Comparison of ENCODE assay signal across 8 mouse cellular contexts in the genomic region with DNA sequence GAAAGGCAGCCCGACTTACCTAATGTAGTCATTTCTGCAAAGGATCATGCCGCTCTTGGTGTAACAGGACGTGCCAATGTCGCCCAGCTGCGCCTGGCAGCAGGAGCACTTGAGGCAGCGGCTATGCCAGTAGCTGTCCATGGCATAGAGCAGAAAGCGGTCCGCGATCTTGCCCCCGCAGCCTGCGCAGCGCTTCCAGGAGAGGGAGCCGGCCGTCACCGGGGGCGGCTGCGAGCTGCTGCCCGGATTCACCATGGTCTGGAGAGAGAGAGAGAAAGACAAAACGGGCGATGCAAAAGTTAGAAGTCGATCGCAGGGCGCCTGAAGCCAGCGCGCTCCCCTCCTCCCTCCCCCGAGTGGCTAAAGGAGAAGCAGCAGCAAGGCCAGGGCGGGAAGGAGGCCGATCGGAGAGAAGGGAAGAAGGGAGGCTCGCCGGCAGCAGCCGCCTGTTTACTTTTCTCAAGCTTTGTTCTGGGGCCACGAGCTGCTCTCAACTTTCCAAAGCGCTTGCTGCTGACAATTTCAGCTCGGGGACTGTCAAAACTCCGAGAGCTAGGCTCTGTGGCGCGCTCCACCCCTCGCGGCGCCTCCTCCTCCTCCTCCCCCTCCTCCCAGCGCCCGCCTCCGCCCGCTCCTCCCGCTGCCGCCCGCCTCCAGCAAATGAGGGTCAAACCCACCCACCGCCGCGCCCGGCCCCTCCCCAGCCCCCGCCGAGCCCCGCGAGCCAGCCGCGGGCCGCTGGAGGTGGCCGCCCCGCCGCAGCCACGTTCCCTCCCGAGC. TPM values are rescaled to one million over a fixed set of nuclear protein-coding genes. Genes with fewer than 3 reads are reported as not detected.
A peak's percentile ranks its signal among the peaks of the same experiment; 100 is the strongest.
DNase-seq lines count a peak whose midpoint lies in the region; ATAC-seq and TF ChIP-seq lines count a peak whose summit lies in the region.

No protein-coding gene starts in this region.

- H3K27me3 ChIP-seq in embryonic facial prominence, embryonic 13.5 days = no peaks in the 10 kb centered on the region
- no peaks in the 10 kb centered on the region for H3K27me3 ChIP-seq in heart, embryonic 14.5 days (ENCODE audit: control insufficient read depth, insufficient read depth, low read length)
- H3K27me3 ChIP-seq in lung, embryonic 14.5 days (ENCODE audit: insufficient read depth, low read length) = no peaks in the 10 kb centered on the region

- peaks cover 53% of the 10 kb centered on the region for H3K4me1 ChIP-seq in embryonic facial prominence, embryonic 13.5 days
- peaks cover 4 to 43% of the 10 kb centered on the region in 2 experiments; a peak in 3 of 4 replicates for H3K4me1 ChIP-seq in heart, embryonic 14.5 days (ENCODE audit: control insufficient read depth in 2 of 2, insufficient read depth in 2 of 2, low read length in 2 of 2)
- 0 out of 2 replicates have a peak, but pooled peaks cover 4% of the 10 kb centered on the region for H3K4me1 ChIP-seq in lung, embryonic 14.5 days (ENCODE audit: insufficient read depth)

- H3K36me3 ChIP-seq in embryonic facial prominence, embryonic 13.5 days = peaks cover 8% of the 10 kb centered on the region; the same call in 1 of the 2 replicates
- H3K36me3 ChIP-seq in heart, embryonic 14.5 days (ENCODE audit: control insufficient read depth, insufficient read depth, low read length) = peaks cover 18% of the 10 kb centered on the region
- peaks cover 18% of the 10 kb centered on the region; the same call in 1 of the 2 replicates for H3K36me3 ChIP-seq in lung, embryonic 14.5 days (ENCODE audit: insufficient read depth)

- peak overlapping the region; percentile 95 for H3K4me2 ChIP-seq in embryonic facial prominence, embryonic 13.5 days
- H3K4me2 ChIP-seq in heart, embryonic 14.5 days (ENCODE audit: low read length) = peak overlapping the region; percentile 95
- peak overlapping the region; percentile 96 for H3K4me2 ChIP-seq in lung, embryonic 14.5 days

- peak overlapping the region; percentile 80 for H3K4me3 ChIP-seq in embryonic facial prominence, embryonic 13.5 days
- peak overlapping the region; percentile 56 to 95 for H3K4me3 ChIP-seq in heart, embryonic 14.5 days (ENCODE audit: control insufficient read depth in 1 of 2, insufficient read depth in 1 of 2, low read depth in 1 of 2, low read length in 2 of 2)
- peak overlapping the region; percentile 68 for H3K4me3 ChIP-seq in lung, embryonic 14.5 days (ENCODE audit: low read depth, low read length)

- H3K9me3 ChIP-seq in embryonic facial prominence, embryonic 13.5 days = no peaks in the 10 kb centered on the region
- H3K9me3 ChIP-seq in heart, embryonic 14.5 days (ENCODE audit: control insufficient read depth, low read length) = no peaks in the 10 kb centered on the region
- no peaks in the 10 kb centered on the region for H3K9me3 ChIP-seq in lung, embryonic 14.5 days (ENCODE audit: low read depth, low read length)

- H3K27ac ChIP-seq in embryonic facial prominence, embryonic 13.5 days = peak overlapping the region; percentile 99
- H3K27ac ChIP-seq in heart, embryonic 14.5 days (replicated peaks in 1 of 2; ENCODE audit: control insufficient read depth in 1 of 2, insufficient read depth in 1 of 2, low read depth in 2 of 2, low read length in 2 of 2) = peak overlapping the region; percentile 81 to 98
- peak overlapping the region; percentile 99 for H3K27ac ChIP-seq in lung, embryonic 14.5 days (ENCODE audit: low read depth)

- peak overlapping the region; percentile 97 for H3K9ac ChIP-seq in embryonic facial prominence, embryonic 13.5 days
- H3K9ac ChIP-seq in heart, embryonic 14.5 days (ENCODE audit: low read length) = peak overlapping the region; percentile 98
- peak overlapping the region; percentile 96 for H3K9ac ChIP-seq in lung, embryonic 14.5 days

- TF ChIP-seq CTCF in lung, embryonic 14.5 days (IDR thresholded peaks at IDR 0.05; ENCODE audit: low read depth) = peak; percentile 33

- under 1% methylated on average over 56 of the region's 64 CpGs for WGBS in embryonic facial prominence, embryonic 13.5 days
- WGBS in heart, embryonic 14.5 days = under 1% methylated on average over 55 of the region's 64 CpGs
- WGBS in lung, embryonic 14.5 days = 1% methylated on average over 50 of the region's 64 CpGs

- peak; percentile 84 for DNase-seq in 416B (ENCODE audit: low read depth)
- peak; percentile 93 for DNase-seq in adrenal gland, postnatal 14 days
- DNase-seq in kidney, postnatal 10 days = peak; percentile 94
- DNase-seq in lung, embryonic 14.5 days = peak; percentile 92
- DNase-seq in thymus, adult 18-20 months = peak; percentile 83 to 88

- peak; percentile 61 for ATAC-seq in embryonic facial prominence, embryonic 13.5 days (ENCODE audit: insufficient number of reproducible peaks, insufficient read depth, low FRiP score, low TSS enrichment, low read depth)
- peak; percentile 64 for ATAC-seq in heart, embryonic 14.5 days (ENCODE audit: insufficient number of reproducible peaks, insufficient read depth, low FRiP score, low read depth)
- ATAC-seq in lung, embryonic 14.5 days (ENCODE audit: insufficient read depth) = peak; percentile 65
- peak; percentile 29 for ATAC-seq in neutrophil, adult 5-6 weeks (ENCODE audit: extremely low read depth, insufficient number of reproducible peaks, low FRiP score, poor library complexity, severe bottlenecking)

RNA-seq across cellular contexts. Expression of gene Lmo4, which starts 3.0 kb away (rescaled TPM):
- 67.1 and 69.0 TPM in 2 replicates for total RNA-seq in adrenal gland, postnatal 14 days (2021)
- 105 and 108 TPM in 2 replicates for polyA plus RNA-seq in embryonic facial prominence, embryonic 13.5 days (2015; fragmentation: Nextera tagmentation; extraction: Ambion mirVana)
- 45.2 and 45.3 TPM in 2 replicates for polyA plus RNA-seq in heart, embryonic 14.5 days (2014; fragmentation: Nextera tagmentation; extraction: Ambion mirVana)
- 48.1 and 49.8 TPM in 2 replicates for polyA plus RNA-seq in lung, embryonic 14.5 days (2014; fragmentation: Nextera tagmentation; extraction: Ambion mirVana)
- 51.7 and 58.0 TPM in 2 replicates for total RNA-seq in neutrophil, adult 5-6 weeks (2017)

Comparison
In these comparisons a context has a peak if more than half of its experiments do, and no peak if none do; other contexts are left out.
1. Peak in every context shown above with its lines: DNase-seq, ATAC-seq, H3K4me3 ChIP-seq and H3K27ac ChIP-seq.